Mouse (Mus musculus) C2C12 (cell line): ENCODE results near the gene Gnb4.

Source experiments
- CTCF ChIP-seq: IDR thresholded peaks from one replicate; pipeline ENCODE4 v1.5.1; 2011; ENCODE audit not compliant: control insufficient read depth, insufficient read depth, insufficient read length
- MYOD1 ChIP-seq: IDR thresholded peaks from one replicate; pipeline ENCODE4 v1.6.1; 2011; ENCODE audit warnings: low read depth; ENCODE audit not compliant: control insufficient read depth, insufficient read length
- USF1 ChIP-seq: IDR thresholded peaks from one replicate; pipeline ENCODE4 v1.6.1; 2011; ENCODE audit warnings: low read depth, mild to moderate bottlenecking, control low read depth, moderate library complexity

GRCm38 (mm10) chr3:32575151-32575550 is 41.2 kb downstream of the Gnb4 start:
- no peak for TF ChIP-seq CTCF
- no peak for TF ChIP-seq USF1
- no peak for TF ChIP-seq MYOD1
